Mouse (Mus musculus): ENCODE measurements at regions not wholly inside any gene's neighbourhood (a gene's known extent, or its start where the extent isn't known, plus 50 kb on each side); places are given as distances from the start of the nearest gene placed in this dataset.

- Histone ChIP-seq H3K4me1 (ENCODE audit: control insufficient read depth in 1 of 2, insufficient read depth in 2 of 2) (peaks cover 0 to 2% of the 10 kb centered on the region in 2 experiments; a peak in 1 of 4 replicates), H3K9ac (ENCODE audit: insufficient read depth, low read depth) (no peak overlapping the region), H3K4me3 (replicated peaks in 1 of 3; ENCODE audit: low read depth in 2 of 3, low read length in 2 of 3, poor library complexity in 1 of 3) (no peak overlapping the region), H3K9me3 (replicated peaks; ENCODE audit: low read length) (no peaks in the 10 kb centered on the region), H3K4me2 (ENCODE audit: insufficient read depth, low read depth, poor library complexity, severe bottlenecking) (no peak overlapping the region), H3K36me3 (replicated peaks in 1 of 2; ENCODE audit: control insufficient read depth in 1 of 2, insufficient read depth in 1 of 2, low read length in 1 of 2) (no peaks in the 10 kb centered on the region), H3K27me3 (replicated peaks) (no peaks in the 10 kb centered on the region), H3K79me2 (replicated peaks; ENCODE audit: control insufficient read depth, extremely low read depth, insufficient read depth, poor library complexity, severe bottlenecking) (no peaks in the 10 kb centered on the region), H3K27ac (ENCODE audit: insufficient read depth, low read depth) (no peak overlapping the region)
- dilution Hi-C loops (cut with MboI; ENCODE audit: extremely low pct_ligation_motif_present, extremely low pct_unique_long_range_greater_than_20kb, low sequenced_read_pairs) (no loop called here), in situ Hi-C loops (cut with MboI; ENCODE audit: low pct_ligation_motif_present, low pct_unique_long_range_greater_than_20kb, low sequenced_read_pairs) (no loop called here)
- DNase-seq (ENCODE audit: extremely low read depth), result no peak
- TF ChIP-seq ZMIZ1 (IDR thresholded peaks at IDR 0.05; ENCODE audit: low read depth, low read length) (no peak), GABPA (IDR thresholded peaks at IDR 0.05; ENCODE audit: insufficient replicate concordance, low read depth, low read length) (no peak), TCF12 (IDR thresholded peaks at IDR 0.05; ENCODE audit: low read depth, low read length) (no peak), RAD21 (IDR thresholded peaks at IDR 0.05; ENCODE audit: low read depth, low read length) (no peak), NELFE (IDR thresholded peaks at IDR 0.05; ENCODE audit: low read depth, low read length) (no peak), MAFK (IDR thresholded peaks at IDR 0.05; ENCODE audit: insufficient replicate concordance, low read length) (no peak), HCFC1 (IDR thresholded peaks at IDR 0.05; ENCODE audit: low read depth, low read length) (no peak), JUN (IDR thresholded peaks at IDR 0.05; ENCODE audit: insufficient read depth, low read depth, low read length) (no peak)
These were observed 391.2 kb downstream of the Fign start for GRCm38 (mm10) chr2:63706643-63707042.

- no peaks in the 10 kb centered on the region for H3K4me1 ChIP-seq (ENCODE audit: control insufficient read depth in 1 of 2, insufficient read depth in 2 of 2)
- no peak for DNase-seq (ENCODE audit: extremely low read depth)
These were observed 391.7 kb downstream of the Fign start for GRCm38 (mm10) chr2:63706183-63706582.

More at GRCm38 (mm10) chr2:63706183-63706582, 391.7 kb downstream of the Fign start:
- H3K79me2 ChIP-seq (replicated peaks; ENCODE audit: control insufficient read depth, extremely low read depth, insufficient read depth, poor library complexity, severe bottlenecking), result no peaks in the 10 kb centered on the region
- dilution Hi-C loops (cut with MboI; ENCODE audit: extremely low pct_ligation_motif_present, extremely low pct_unique_long_range_greater_than_20kb, low sequenced_read_pairs) (no loop called here), in situ Hi-C loops (cut with MboI; ENCODE audit: low pct_ligation_motif_present, low pct_unique_long_range_greater_than_20kb, low sequenced_read_pairs) (no loop called here)
- H3K4me2 ChIP-seq (ENCODE audit: insufficient read depth, low read depth, poor library complexity, severe bottlenecking), result no peak overlapping the region
- H3K9me3 ChIP-seq (replicated peaks; ENCODE audit: low read length), result no peaks in the 10 kb centered on the region
- no peaks in the 10 kb centered on the region for H3K27me3 ChIP-seq (replicated peaks)
- no peak overlapping the region for H3K9ac ChIP-seq (ENCODE audit: insufficient read depth, low read depth)
- TF ChIP-seq MYC (IDR thresholded peaks at IDR 0.05; ENCODE audit: low read depth, low read length) (no peak), KAT2A (IDR thresholded peaks at IDR 0.05; ENCODE audit: insufficient replicate concordance, low read length) (no peak), RCOR1 (conservative IDR thresholded peaks at IDR 0.05; ENCODE audit: low read depth, low read length) (no peak), ZKSCAN1 (IDR thresholded peaks at IDR 0.05; ENCODE audit: borderline replicate concordance, low read depth, low read length) (no peak), MAX (IDR thresholded peaks at IDR 0.05; ENCODE audit: low read length) (no peak), USF1 (IDR thresholded peaks at IDR 0.05; ENCODE audit: low read depth, low read length) (no peak), MEF2A (IDR thresholded peaks at IDR 0.05; ENCODE audit: borderline replicate concordance, low read depth, low read length) (no peak), TBP (conservative IDR thresholded peaks at IDR 0.05; ENCODE audit: low read depth, low read length) (no peak), ZNF384 (IDR thresholded peaks at IDR 0.05; ENCODE audit: low read depth, low read length) (no peak), ELF1 (IDR thresholded peaks at IDR 0.05; ENCODE audit: low read depth, low read length) (no peak), E2F4 (IDR thresholded peaks at IDR 0.05; ENCODE audit: insufficient replicate concordance, low read depth, low read length) (no peak), MAFK (IDR thresholded peaks at IDR 0.05; ENCODE audit: insufficient replicate concordance, low read length) (no peak), NRF1 (IDR thresholded peaks at IDR 0.05; ENCODE audit: low read depth, low read length) (no peak), POLR2AphosphoS2 (IDR thresholded peaks at IDR 0.05; ENCODE audit: low read depth, low read length) (no peak), HCFC1 (IDR thresholded peaks at IDR 0.05; ENCODE audit: low read depth, low read length) (no peak), MXI1 (IDR thresholded peaks at IDR 0.05; ENCODE audit: low read depth, low read length) (no peak), ETS1 (conservative IDR thresholded peaks at IDR 0.05; ENCODE audit: low read depth, low read length) (no peak), NELFE (IDR thresholded peaks at IDR 0.05; ENCODE audit: low read depth, low read length) (no peak), ZC3H11A (IDR thresholded peaks at IDR 0.05; ENCODE audit: low read depth, low read length) (no peak), POLR2A (IDR thresholded peaks at IDR 0.05; ENCODE audit: low read depth, low read length) (no peak)
- H3K27ac ChIP-seq (ENCODE audit: insufficient read depth, low read depth), result no peak overlapping the region
- H3K36me3 ChIP-seq (replicated peaks in 1 of 2; ENCODE audit: control insufficient read depth in 1 of 2, insufficient read depth in 1 of 2, low read length in 1 of 2), result no peaks in the 10 kb centered on the region
- no peak overlapping the region for H3K4me3 ChIP-seq (replicated peaks in 1 of 3; ENCODE audit: low read depth in 2 of 3, low read length in 2 of 3, poor library complexity in 1 of 3)

All from CH12.LX (cell line).